Mouse (Mus musculus): ENCODE data around the gene Zfhx3. TPM values are rescaled to one million over a fixed set of nuclear protein-coding genes. Genes with fewer than 3 reads are reported as not detected.

The Zfhx3 gene
- total and polyA plus RNA-seq, 3 experiments, result 0.11 to 0.30 TPM; not detected in 1

GRCm38 (mm10) chr8:108075176-108075575 is 132.7 kb downstream of the Zfhx3 start:
- Histone ChIP-seq H3K36me3 (replicated peaks) (no peaks in the 10 kb centered on the region), H3K4me3 (ENCODE audit: low read depth, low read length) (no peak overlapping the region), H3K27me3 (ENCODE audit: insufficient read depth, low read length) (no peaks in the 10 kb centered on the region), H3K9me3 (replicated peaks) (peaks cover 40% of the 10 kb centered on the region), H3K4me1 (ENCODE audit: insufficient read depth, low read depth, low read length) (no peaks in the 10 kb centered on the region)
- no peak for DNase-seq (ENCODE audit: low spot score)
- TF ChIP-seq TAL1 (conservative IDR thresholded peaks at IDR 0.05; ENCODE audit: low read depth, low read length), result no peak
- TF ChIP-seq GATA2 (IDR thresholded peaks at IDR 0.05; ENCODE audit: borderline replicate concordance, low read depth, low read length), result no peak
- ATAC-seq (ENCODE audit: extremely low read depth, insufficient number of reproducible peaks, low FRiP score, poor library complexity, severe bottlenecking), result no peak

GRCm38 (mm10) chr8:108078726-108079125 is 136.3 kb downstream of the Zfhx3 start:
- Histone ChIP-seq H3K4me1 (ENCODE audit: insufficient read depth, low read depth, low read length) (no peaks in the 10 kb centered on the region), H3K36me3 (replicated peaks) (no peaks in the 10 kb centered on the region), H3K27me3 (ENCODE audit: insufficient read depth, low read length) (no peaks in the 10 kb centered on the region), H3K4me3 (ENCODE audit: low read depth, low read length) (no peak overlapping the region), H3K9me3 (replicated peaks) (peaks cover 42% of the 10 kb centered on the region)
- ATAC-seq (ENCODE audit: extremely low read depth, insufficient number of reproducible peaks, low FRiP score, poor library complexity, severe bottlenecking) (no peak), DNase-seq (ENCODE audit: low spot score) (no peak)
- TF ChIP-seq CTCF (IDR thresholded peaks at IDR 0.05; ENCODE audit: low read depth, low read length), result no peak
- no peak for TF ChIP-seq GATA2 (IDR thresholded peaks at IDR 0.05; ENCODE audit: borderline replicate concordance, low read depth, low read length)
- TF ChIP-seq GATA1 (IDR thresholded peaks at IDR 0.05; ENCODE audit: borderline replicate concordance, low read length), result no peak
- TF ChIP-seq POLR2AphosphoS5 (IDR thresholded peaks at IDR 0.05; ENCODE audit: insufficient replicate concordance, low read depth, low read length), result no peak
- TF ChIP-seq TAL1 (conservative IDR thresholded peaks at IDR 0.05; ENCODE audit: low read depth, low read length), result no peak

GRCm38 (mm10) chr8:108086913-108087312 is 144.5 kb downstream of the Zfhx3 start:
- TF ChIP-seq POLR2AphosphoS5 (IDR thresholded peaks at IDR 0.05; ENCODE audit: insufficient replicate concordance, low read depth, low read length) (no peak), CTCF (IDR thresholded peaks at IDR 0.05; ENCODE audit: low read depth, low read length) (no peak), TAL1 (conservative IDR thresholded peaks at IDR 0.05; ENCODE audit: low read depth, low read length) (no peak), GATA2 (IDR thresholded peaks at IDR 0.05; ENCODE audit: borderline replicate concordance, low read depth, low read length) (no peak), GATA1 (IDR thresholded peaks at IDR 0.05; ENCODE audit: borderline replicate concordance, low read length) (no peak)
- DNase-seq (ENCODE audit: low spot score) (no peak), ATAC-seq (ENCODE audit: extremely low read depth, insufficient number of reproducible peaks, low FRiP score, poor library complexity, severe bottlenecking) (no peak)
- H3K9me3 ChIP-seq (replicated peaks), result peaks cover 40% of the 10 kb centered on the region
- no peaks in the 10 kb centered on the region for H3K36me3 ChIP-seq (replicated peaks)
- no peaks in the 10 kb centered on the region for H3K27me3 ChIP-seq (ENCODE audit: insufficient read depth, low read length)
- H3K4me3 ChIP-seq (ENCODE audit: low read depth, low read length), result no peak overlapping the region
- no peaks in the 10 kb centered on the region for H3K4me1 ChIP-seq (ENCODE audit: insufficient read depth, low read depth, low read length)

- Histone ChIP-seq H3K27me3 (ENCODE audit: insufficient read depth, low read length) (no peaks in the 10 kb centered on the region), H3K4me3 (ENCODE audit: low read depth, low read length) (no peak overlapping the region), H3K9me3 (replicated peaks) (peaks cover 31% of the 10 kb centered on the region), H3K4me1 (ENCODE audit: insufficient read depth, low read depth, low read length) (no peaks in the 10 kb centered on the region), H3K36me3 (replicated peaks) (no peaks in the 10 kb centered on the region)
- no peak for TF ChIP-seq TAL1 (conservative IDR thresholded peaks at IDR 0.05; ENCODE audit: low read depth, low read length)
- TF ChIP-seq GATA2 (IDR thresholded peaks at IDR 0.05; ENCODE audit: borderline replicate concordance, low read depth, low read length), result no peak
- no peak for TF ChIP-seq POLR2AphosphoS5 (IDR thresholded peaks at IDR 0.05; ENCODE audit: insufficient replicate concordance, low read depth, low read length)
- TF ChIP-seq CTCF (IDR thresholded peaks at IDR 0.05; ENCODE audit: low read depth, low read length), result no peak
- no peak for TF ChIP-seq GATA1 (IDR thresholded peaks at IDR 0.05; ENCODE audit: borderline replicate concordance, low read length)
- ATAC-seq (ENCODE audit: extremely low read depth, insufficient number of reproducible peaks, low FRiP score, poor library complexity, severe bottlenecking) (no peak), DNase-seq (ENCODE audit: low spot score) (no peak)
These were observed 147.2 kb downstream of the Zfhx3 start for GRCm38 (mm10) chr8:108089632-108090031.

GRCm38 (mm10) chr8:108098598-108098997 is 156.2 kb downstream of the Zfhx3 start:
- Histone ChIP-seq H3K9me3 (replicated peaks) (peaks cover 57% of the 10 kb centered on the region), H3K4me3 (ENCODE audit: low read depth, low read length) (no peak overlapping the region), H3K4me1 (ENCODE audit: insufficient read depth, low read depth, low read length) (no peaks in the 10 kb centered on the region), H3K27me3 (ENCODE audit: insufficient read depth, low read length) (no peaks in the 10 kb centered on the region), H3K36me3 (replicated peaks) (no peaks in the 10 kb centered on the region)
- DNase-seq (ENCODE audit: low spot score) (no peak), ATAC-seq (ENCODE audit: extremely low read depth, insufficient number of reproducible peaks, low FRiP score, poor library complexity, severe bottlenecking) (no peak)
- TF ChIP-seq CTCF (IDR thresholded peaks at IDR 0.05; ENCODE audit: low read depth, low read length) (no peak), POLR2AphosphoS5 (IDR thresholded peaks at IDR 0.05; ENCODE audit: insufficient replicate concordance, low read depth, low read length) (no peak), GATA2 (IDR thresholded peaks at IDR 0.05; ENCODE audit: borderline replicate concordance, low read depth, low read length) (no peak), TAL1 (conservative IDR thresholded peaks at IDR 0.05; ENCODE audit: low read depth, low read length) (no peak), GATA1 (IDR thresholded peaks at IDR 0.05; ENCODE audit: borderline replicate concordance, low read length) (no peak)

GRCm38 (mm10) chr8:108101131-108101530 is 158.7 kb downstream of the Zfhx3 start:
- ATAC-seq (ENCODE audit: extremely low read depth, insufficient number of reproducible peaks, low FRiP score, poor library complexity, severe bottlenecking), result no peak
- peaks cover 70% of the 10 kb centered on the region for H3K9me3 ChIP-seq (replicated peaks)
- TF ChIP-seq POLR2AphosphoS5 (IDR thresholded peaks at IDR 0.05; ENCODE audit: insufficient replicate concordance, low read depth, low read length), result no peak
- no peak for TF ChIP-seq GATA1 (IDR thresholded peaks at IDR 0.05; ENCODE audit: borderline replicate concordance, low read length)
- TF ChIP-seq TAL1 (conservative IDR thresholded peaks at IDR 0.05; ENCODE audit: low read depth, low read length), result no peak
- TF ChIP-seq GATA2 (IDR thresholded peaks at IDR 0.05; ENCODE audit: borderline replicate concordance, low read depth, low read length), result no peak
- TF ChIP-seq CTCF (IDR thresholded peaks at IDR 0.05; ENCODE audit: low read depth, low read length), result no peak
- no peaks in the 10 kb centered on the region for H3K27me3 ChIP-seq (ENCODE audit: insufficient read depth, low read length)
- no peaks in the 10 kb centered on the region for H3K4me1 ChIP-seq (ENCODE audit: insufficient read depth, low read depth, low read length)
- no peaks in the 10 kb centered on the region for H3K36me3 ChIP-seq (replicated peaks)
- DNase-seq (ENCODE audit: low spot score), result no peak
- no peak overlapping the region for H3K4me3 ChIP-seq (ENCODE audit: low read depth, low read length)
